Mouse (Mus musculus) forebrain, embryonic 14.5 days (tissue): ENCODE results near the gene Ell. TPM values are rescaled to one million over a fixed set of nuclear protein-coding genes. Genes with fewer than 3 reads are reported as not detected.
A peak's percentile ranks its signal among the peaks of the same experiment; 100 is the strongest.

Experiments
- ATAC-seq: fragments of 200-750 bp; cut with Nextera tagmentation; 2 replicates; pipeline ENCODE4 v1.8.0; 2017; ENCODE audit warnings: mild to moderate bottlenecking, moderate library complexity
- DNase-seq: peaks from one replicate; pipeline ENCODE4 v3.0.0-alpha.2; 2015; ENCODE audit warnings: low spot score
- H3K27ac ChIP-seq: fragments of 300-500 bp; sonication (generic); 2 replicates; pipeline ENCODE4 v1.5.1; 2014; ENCODE audit warnings: low read depth, mild to moderate bottlenecking, control low read depth, low read length, moderate library complexity
- H3K27me3 ChIP-seq: fragments of 300-500 bp; sonication (generic); replicated peaks from 2 replicates; pipeline ENCODE4 v1.6.1; 2014; ENCODE audit warnings: low read length, control low read depth, mixed read lengths; ENCODE audit not compliant: control insufficient read depth, insufficient read depth
- H3K36me3 ChIP-seq: fragments of 300-500 bp; sonication (generic); 2 replicates; pipeline ENCODE4 v1.6.1; 2014; ENCODE audit warnings: low read length, control low read depth; ENCODE audit not compliant: control insufficient read depth, insufficient read depth
- H3K4me1 ChIP-seq: fragments of 300-500 bp; sonication (generic); 2 replicates; pipeline ENCODE4 v1.6.1; 2014; ENCODE audit warnings: antibody characterized with exemption, low read length, control low read depth; ENCODE audit not compliant: control insufficient read depth, insufficient read depth
- H3K4me2 ChIP-seq: fragments of 300-500 bp; sonication (generic); 2 replicates; pipeline ENCODE4 v1.6.1; 2014; ENCODE audit warnings: mild to moderate bottlenecking, control low read depth, low read length
- H3K4me3 ChIP-seq: fragments of 300-500 bp; sonication (generic); 2 replicates; pipeline ENCODE4 v1.5.1; 2014; ENCODE audit warnings: low read depth, low read length, control low read depth
- H3K9ac ChIP-seq: fragments of 300-500 bp; sonication (generic); 2 replicates; pipeline ENCODE4 v1.6.1; 2014; ENCODE audit warnings: mild to moderate bottlenecking, low read length, control low read depth, moderate library complexity
- H3K9me3 ChIP-seq: fragments of 300-500 bp; sonication (generic); replicated peaks from 2 replicates; pipeline ENCODE4 v1.6.1; 2016; ENCODE audit warnings: low read length, control low read depth, mixed read lengths; ENCODE audit not compliant: control insufficient read depth
- WGBS: fragments of 180-500 bp; shearing (Covaris S2); extraction: QIAGEN DNeasy Blood & Tissue Kit; methylation state at CpG from one replicate; pipeline ENCODE4 v1.1.7; 2014; 5-methylcytosine and 5-hydroxymethylcytosine counted together
- polyA plus RNA-seq: library from polyadenylated mRNA; unstranded; fragments of >200 nt; fragmentation: Nextera tagmentation; extraction: Ambion mirVana; gene quantifications from 2 replicates; pipeline ENCODE4 v1.2.1, GENCODE M21; 2014

Ell gene
- polyA plus RNA-seq, 1 experiment from 2014 or later = 15.1 TPM

GRCm38 (mm10) chr8:70616645-70617044, 77.4 kb downstream of the Ell start:
- Histone ChIP-seq H3K4me1 (no peaks in the 10 kb centered on the region), H3K9ac (no peak overlapping the region), H3K36me3 (no peaks in the 10 kb centered on the region), H3K27ac (no peak overlapping the region), H3K4me2 (no peak overlapping the region), H3K9me3 (no peaks in the 10 kb centered on the region), H3K27me3 (no peaks in the 10 kb centered on the region), H3K4me3 (no peak overlapping the region)
- ATAC-seq (no peak), DNase-seq (no peak)
- 58% methylated on average over 11 of the region's 11 CpGs for WGBS

DNA sequence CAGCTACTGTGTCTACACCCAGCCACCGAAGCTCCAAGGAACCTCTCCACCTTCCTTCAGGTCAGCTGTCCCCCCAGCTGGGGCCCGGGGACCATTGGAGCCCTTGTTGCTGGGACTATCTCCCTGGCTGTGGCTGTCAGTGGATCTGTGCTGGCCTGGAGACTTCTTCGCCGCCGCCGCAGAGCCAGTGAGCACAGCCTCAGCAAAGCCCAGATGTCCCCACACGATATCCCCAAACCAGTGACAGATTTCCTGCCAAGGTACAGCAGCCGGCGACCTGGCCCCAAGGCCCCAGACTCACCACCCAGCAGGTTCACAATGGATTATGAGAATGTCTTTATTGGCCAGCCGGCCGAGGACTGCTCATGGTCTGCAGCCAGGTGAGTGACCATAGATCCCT, 78.7 kb downstream of the Ell start:
- no peak overlapping the region for H3K4me3 ChIP-seq
- H3K9ac ChIP-seq = no peak overlapping the region
- H3K27me3 ChIP-seq = no peaks in the 10 kb centered on the region
- H3K4me1 ChIP-seq = no peaks in the 10 kb centered on the region
- H3K27ac ChIP-seq = no peak overlapping the region
- H3K36me3 ChIP-seq = no peaks in the 10 kb centered on the region
- DNase-seq = no peak
- WGBS = 89% methylated on average over 11 of the region's 11 CpGs
- no peak overlapping the region for H3K4me2 ChIP-seq
- H3K9me3 ChIP-seq = no peaks in the 10 kb centered on the region
- no peak for ATAC-seq

GRCm38 (mm10) chr8:70618888-70619334, 79.7 kb downstream of the Ell start:
- peak; percentile 34; the same call in 1 of the 2 replicates for ATAC-seq

DNA sequence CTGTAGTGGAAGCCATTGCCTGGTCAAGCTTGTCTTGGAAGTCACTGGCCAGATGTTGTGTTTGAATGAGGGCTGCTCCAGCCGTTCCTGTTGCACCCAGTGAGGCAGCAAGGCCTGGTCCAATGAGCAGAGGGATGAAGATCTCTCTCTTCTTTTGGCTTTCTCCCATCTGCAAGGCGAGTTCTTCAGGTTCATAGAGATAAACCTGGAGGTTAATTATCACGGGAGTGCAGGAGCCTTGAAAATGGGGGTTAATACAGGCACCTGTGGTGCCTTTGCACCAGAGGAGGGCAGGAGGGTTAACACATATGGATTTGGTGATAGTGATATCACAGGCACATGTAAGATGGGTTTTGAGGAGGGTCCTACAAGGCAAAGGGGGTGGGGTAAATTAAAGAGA, 83.0 kb downstream of the Ell start:
- Histone ChIP-seq H3K4me2 (no peak overlapping the region), H3K27me3 (no peaks in the 10 kb centered on the region), H3K9ac (no peak overlapping the region), H3K9me3 (no peaks in the 10 kb centered on the region), H3K36me3 (no peaks in the 10 kb centered on the region), H3K4me3 (no peak overlapping the region), H3K4me1 (no peaks in the 10 kb centered on the region), H3K27ac (no peak overlapping the region)
- 54% methylated on average over 3 of the region's 3 CpGs for WGBS
- DNase-seq (no peak), ATAC-seq (no peak)

More at GRCm38 (mm10) chr8:70618888-70619334, 79.7 kb downstream of the Ell start:
- Histone ChIP-seq H3K4me1 (no peaks in the 10 kb centered on the region), H3K27ac (no peak overlapping the region), H3K4me3 (no peak overlapping the region), H3K9me3 (no peaks in the 10 kb centered on the region), H3K4me2 (no peak overlapping the region), H3K27me3 (no peaks in the 10 kb centered on the region), H3K9ac (no peak overlapping the region), H3K36me3 (no peaks in the 10 kb centered on the region)
- 37% methylated on average over 9 of the region's 9 CpGs for WGBS
- no peak for DNase-seq

DNA sequence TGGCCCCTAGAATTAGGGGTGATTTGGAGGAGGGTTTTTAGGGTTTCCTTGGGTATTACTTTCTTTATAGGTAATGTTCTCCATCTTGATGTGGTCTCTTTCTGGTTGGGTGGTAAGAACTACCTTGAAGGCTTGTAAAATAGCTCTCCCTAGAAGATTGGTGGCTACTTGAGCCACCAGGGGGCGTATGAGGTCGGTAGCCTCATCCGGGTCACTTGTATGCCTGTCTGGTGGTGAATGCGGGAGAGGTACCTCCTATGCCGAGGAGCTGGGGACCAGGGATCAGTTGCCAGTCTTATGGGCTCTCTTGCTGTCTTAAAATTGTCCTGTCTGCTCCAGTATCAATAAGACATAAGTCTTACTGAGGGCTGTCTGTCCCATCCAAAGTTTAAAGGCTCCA, 85.8 kb downstream of the Ell start:
- Histone ChIP-seq H3K9ac (no peak overlapping the region), H3K4me1 (no peaks in the 10 kb centered on the region; the same call in 1 of the 2 replicates), H3K4me3 (no peak overlapping the region), H3K27ac (no peak overlapping the region), H3K27me3 (no peaks in the 10 kb centered on the region), H3K9me3 (no peaks in the 10 kb centered on the region), H3K4me2 (no peak overlapping the region), H3K36me3 (no peaks in the 10 kb centered on the region)
- WGBS = 13% methylated on average over 5 of the region's 5 CpGs
- ATAC-seq = no peak
- peak; percentile 54 for DNase-seq

- WGBS = 89% methylated on average over 5 of the region's 5 CpGs
- ATAC-seq = no peak
These were observed 87.8 kb downstream of the Ell start for GRCm38 (mm10) chr8:70627041-70627440.

DNA sequence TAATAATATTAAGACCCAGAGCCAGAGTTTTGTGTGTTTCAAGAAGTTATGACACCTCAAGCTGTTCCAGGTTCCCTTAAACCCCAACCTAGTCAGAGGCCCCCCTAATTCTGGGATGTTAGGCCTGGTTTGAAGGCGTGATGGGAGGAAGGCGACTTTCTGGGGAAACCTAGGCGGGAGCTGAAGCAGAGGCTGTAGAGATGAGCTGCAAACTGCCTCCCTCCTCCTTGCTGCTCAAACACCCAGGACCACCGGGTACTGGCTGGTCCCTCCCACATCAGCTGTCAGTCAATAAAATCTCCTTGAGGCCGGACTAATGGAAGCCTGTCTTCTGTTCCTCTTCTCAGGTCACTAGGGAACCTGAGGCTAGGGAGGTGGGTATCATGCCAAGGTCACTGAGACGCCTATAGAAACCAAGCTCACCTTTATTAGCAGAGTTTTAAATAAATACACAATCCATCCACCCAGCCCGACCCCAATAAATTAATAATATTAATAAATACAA, 89.8 kb downstream of the Ell start:
- ATAC-seq (peak; percentile 1), DNase-seq (no peak)
- peak overlapping the region; percentile 61 for H3K9ac ChIP-seq
- 57% methylated on average over 7 of the region's 7 CpGs for WGBS
- peaks cover 8% of the 10 kb centered on the region; the same call in 1 of the 2 replicates for H3K27me3 ChIP-seq
- no peaks in the 10 kb centered on the region for H3K9me3 ChIP-seq
- H3K4me3 ChIP-seq = peak overlapping the region; percentile 40
- H3K36me3 ChIP-seq = no peaks in the 10 kb centered on the region
- peaks cover 3% of the 10 kb centered on the region; the same call in 1 of the 2 replicates for H3K4me1 ChIP-seq
- H3K4me2 ChIP-seq = peak overlapping the region; percentile 59
- no peak overlapping the region for H3K27ac ChIP-seq

More at GRCm38 (mm10) chr8:70627041-70627440, 87.8 kb downstream of the Ell start:
- no peaks in the 10 kb centered on the region for H3K36me3 ChIP-seq
- H3K4me1 ChIP-seq = peaks cover 3% of the 10 kb centered on the region; the same call in 1 of the 2 replicates
- DNase-seq = no peak
- no peaks in the 10 kb centered on the region for H3K9me3 ChIP-seq
- H3K9ac ChIP-seq = no peak overlapping the region
- H3K27ac ChIP-seq = no peak overlapping the region
- no peak overlapping the region for H3K4me3 ChIP-seq
- H3K4me2 ChIP-seq = no peak overlapping the region
- peaks cover 8% of the 10 kb centered on the region; the same call in 1 of the 2 replicates for H3K27me3 ChIP-seq

DNA sequence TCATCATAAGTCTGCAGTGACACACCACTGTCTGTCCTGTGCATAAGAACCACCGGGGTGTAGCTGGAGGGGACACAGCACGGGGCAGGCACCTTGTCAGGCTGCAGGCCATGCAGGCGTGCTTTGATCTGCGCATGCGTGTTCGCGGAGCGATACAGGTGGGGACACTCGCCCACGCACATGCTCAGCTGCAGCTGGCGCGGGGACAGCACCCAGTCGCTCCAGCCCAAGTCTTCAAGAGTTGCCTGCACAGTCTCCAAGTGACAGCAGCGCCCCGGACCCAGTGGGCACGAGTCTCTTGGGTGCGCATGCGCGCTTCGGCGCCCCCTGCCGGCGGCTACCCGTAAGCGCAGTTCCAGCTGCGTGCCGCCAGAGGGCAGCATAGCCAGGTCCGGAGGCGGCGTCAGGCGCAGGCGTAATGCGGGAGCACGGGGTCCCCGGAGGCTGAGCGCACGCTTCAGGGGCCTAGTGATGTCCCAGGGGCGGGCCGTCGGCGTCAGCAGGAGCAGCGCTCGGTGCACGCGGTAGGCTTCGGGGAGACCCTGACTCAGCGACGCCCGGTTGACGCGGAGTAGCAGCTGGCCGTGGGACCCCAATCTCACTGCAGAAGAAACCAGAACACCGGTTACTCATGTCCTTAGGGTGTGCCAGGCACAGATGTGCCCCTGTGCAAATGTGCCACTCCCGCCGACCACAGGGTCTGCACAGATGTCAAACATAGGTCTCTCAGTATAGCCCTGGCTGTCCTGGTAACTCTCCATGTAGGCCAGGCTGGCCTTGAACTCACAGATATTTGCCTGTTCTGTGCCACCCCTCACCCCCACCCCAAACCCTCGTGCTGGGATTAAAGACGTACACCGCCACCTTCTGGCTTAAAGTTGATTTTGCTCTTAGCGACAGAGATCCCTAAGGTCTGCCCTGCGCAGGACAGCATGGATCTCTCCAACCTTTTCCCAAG, 90.6 kb downstream of the Ell start:
- H3K4me1 ChIP-seq = peaks cover 3% of the 10 kb centered on the region; the same call in 1 of the 2 replicates
- WGBS = 1% methylated on average over 58 of the region's 60 CpGs
- H3K9ac ChIP-seq = peak overlapping the region; percentile 61
- H3K4me2 ChIP-seq = peak overlapping the region; percentile 59
- no peaks in the 10 kb centered on the region for H3K9me3 ChIP-seq
- peaks cover 8% of the 10 kb centered on the region; the same call in 1 of the 2 replicates for H3K27me3 ChIP-seq
- H3K27ac ChIP-seq = peak overlapping the region; percentile 27; the same call in 1 of the 2 replicates
- H3K4me3 ChIP-seq = peak overlapping the region; percentile 40
- no peaks in the 10 kb centered on the region for H3K36me3 ChIP-seq
- ATAC-seq = peak; percentile 94
- peak; percentile 92 for DNase-seq
